Mouse (Mus musculus) gastrocnemius, adult 18-20 months (tissue): ENCODE data around the gene Amh. TPM values are rescaled to one million over a fixed set of nuclear protein-coding genes. Genes with fewer than 3 reads are reported as not detected.

Experiments used
- DNase-seq: peaks from one replicate; pipeline ENCODE4 v3.0.0; 2021; ENCODE audit warnings: low spot score
- total RNA-seq, 2 experiments: library from RNA; stranded (reverse); gene quantifications; 2 replicates each; pipeline ENCODE4 v1.2.3; 2021

The Amh gene
- total RNA-seq, 2 experiments from 2014 or later = 0.31 to 0.32 TPM

DNA sequence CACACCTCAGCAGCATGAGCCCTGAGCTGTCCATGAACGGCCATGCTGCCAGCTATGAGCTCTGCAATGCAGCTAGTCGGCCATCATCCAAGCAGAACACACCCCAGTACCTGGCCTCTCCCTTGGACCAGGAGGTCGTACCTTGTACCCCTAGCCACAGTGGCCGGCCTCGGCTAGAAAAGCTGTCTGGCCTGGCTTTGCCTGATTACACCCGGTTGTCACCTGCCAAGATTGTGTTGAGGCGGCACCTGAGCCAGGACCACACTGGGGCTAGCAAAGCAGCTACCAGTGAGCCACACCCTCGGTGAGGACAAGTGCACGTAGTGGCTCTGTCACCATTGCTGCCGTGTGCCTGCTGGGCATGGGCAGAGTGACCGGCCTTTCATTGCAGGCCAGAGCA lies 19.1 kb upstream of the Amh start:
- DNase-seq = no peak

- DNase-seq = no peak
Measured at GRCm38 (mm10) chr10:80787517-80787916, 17.5 kb upstream of the Amh start.

DNA sequence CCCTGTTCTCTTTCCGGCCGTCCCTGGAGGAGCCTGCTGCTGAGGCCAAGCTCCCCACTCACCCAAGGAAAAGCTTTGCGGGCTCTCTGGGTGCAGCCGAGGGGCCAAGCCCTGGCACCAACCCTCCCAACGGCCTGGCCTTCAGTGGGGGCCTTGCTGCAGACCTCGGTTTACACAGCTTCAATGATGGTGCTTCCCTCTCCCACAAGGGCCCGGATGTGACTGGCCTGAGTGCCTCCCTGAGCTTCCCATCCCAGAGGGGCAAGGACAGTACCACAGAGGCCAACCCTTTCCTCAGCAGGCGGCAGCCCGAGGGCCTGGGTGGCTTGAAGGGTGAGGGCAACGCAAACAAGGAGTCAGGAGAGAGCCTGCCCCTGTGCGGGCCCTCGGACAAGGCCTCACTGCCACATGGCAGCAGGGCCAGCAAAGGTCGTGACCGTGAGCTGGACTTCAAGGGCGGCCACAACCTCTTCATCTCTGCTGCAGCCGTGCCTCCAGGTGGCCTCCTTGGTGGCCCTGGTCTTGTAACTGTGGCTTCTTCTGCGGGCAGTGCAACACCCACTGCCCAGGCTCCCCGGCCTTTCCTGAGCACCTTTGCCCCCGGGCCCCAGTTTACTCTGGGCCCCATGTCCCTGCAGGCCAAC lies 14.2 kb upstream of the Amh start:
- no peak for DNase-seq

- DNase-seq = no peak
Measured at GRCm38 (mm10) chr10:80791476-80792174, 13.4 kb upstream of the Amh start.

- no peak for DNase-seq
Measured at GRCm38 (mm10) chr10:80792175-80793032, 12.6 kb upstream of the Amh start.

- DNase-seq = no peak
Measured at GRCm38 (mm10) chr10:80793033-80793784, 11.8 kb upstream of the Amh start.

GRCm38 (mm10) chr10:80793803-80794202 lies 11.2 kb upstream of the Amh start:
- no peak for DNase-seq

DNA sequence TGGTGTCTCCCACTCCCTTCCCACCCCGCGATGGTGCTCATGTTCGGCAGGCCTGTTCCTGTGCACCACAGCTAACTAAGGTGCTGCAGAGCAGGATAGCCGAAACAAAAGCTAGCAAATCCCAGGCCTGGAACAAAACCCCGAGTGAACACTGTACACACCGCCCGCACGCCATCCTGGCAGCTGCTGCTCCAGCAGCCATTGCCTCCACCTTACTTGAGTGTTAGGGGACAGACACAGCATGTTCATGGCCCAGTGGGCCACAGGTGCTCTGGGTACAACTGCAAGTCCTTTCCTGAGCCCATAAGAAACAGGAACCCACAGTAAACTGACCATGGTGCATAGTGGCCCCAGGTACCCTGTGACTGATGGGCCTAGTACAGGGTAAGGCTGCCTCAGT lies 10.3 kb upstream of the Amh start:
- DNase-seq = no peak

- DNase-seq = no peak
Measured at GRCm38 (mm10) chr10:80796307-80796848, 8.7 kb upstream of the Amh start.

GRCm38 (mm10) chr10:80797186-80798149 lies 7.6 kb upstream of the Amh start:
- DNase-seq = no peak

- peak; percentile 96 for DNase-seq
Measured at GRCm38 (mm10) chr10:80798150-80799006, 6.7 kb upstream of the Amh start, which contains the start of the genes Sf3a2 and Plekhj1. Gene Sf3a2, plus strand, starts transcription at chr10:80798198. Gene Plekhj1, minus strand, starts transcription at chr10:80798626.

DNA sequence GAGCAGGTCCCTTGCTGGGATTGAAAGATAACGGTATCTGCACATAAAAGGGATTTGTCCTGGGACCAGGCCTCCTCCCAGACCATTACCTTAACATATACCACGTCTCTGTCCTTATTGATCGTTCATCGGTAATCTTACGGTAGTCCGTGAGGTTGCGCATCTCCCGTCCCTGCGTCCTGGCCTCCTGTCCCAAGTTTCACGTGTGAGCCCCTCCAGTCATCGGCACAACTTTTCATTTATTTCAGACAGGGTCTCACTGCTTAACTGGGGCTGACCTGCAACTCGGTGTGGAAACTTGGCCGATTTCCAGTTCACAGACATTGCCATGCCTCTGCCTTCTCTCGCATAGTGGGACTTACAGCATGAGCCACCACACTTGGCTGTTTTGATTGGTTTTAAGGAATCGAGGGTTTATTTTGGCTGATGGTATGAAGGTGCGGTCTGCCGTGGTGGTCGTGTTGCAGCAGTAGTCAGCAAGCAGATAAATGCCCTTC lies 5.9 kb upstream of the Amh start:
- no peak for DNase-seq

GRCm38 (mm10) chr10:80802204-80802912 lies 2.7 kb upstream of the Amh start:
- no peak for DNase-seq

DNA sequence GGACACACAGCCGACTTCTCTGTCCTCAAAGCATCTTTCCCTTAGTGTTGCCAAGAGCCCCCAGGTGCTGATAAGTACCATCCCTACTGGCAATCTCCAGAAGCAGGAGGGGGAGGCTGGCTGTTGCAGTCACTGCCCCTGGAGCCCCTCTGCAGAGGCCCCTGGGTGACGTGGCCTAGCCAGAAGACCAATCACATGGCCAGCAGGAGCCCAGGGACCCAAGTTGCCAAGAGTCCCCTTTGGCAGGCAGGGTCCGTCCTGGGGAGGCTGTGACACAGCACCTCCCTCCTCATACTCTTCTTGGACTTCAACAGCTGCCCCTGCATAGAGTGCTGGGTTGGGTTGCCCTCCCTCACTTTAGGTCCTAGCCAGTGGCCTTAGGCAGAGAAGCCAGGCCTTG lies 2.0 kb upstream of the Amh start:
- DNase-seq = no peak

DNA sequence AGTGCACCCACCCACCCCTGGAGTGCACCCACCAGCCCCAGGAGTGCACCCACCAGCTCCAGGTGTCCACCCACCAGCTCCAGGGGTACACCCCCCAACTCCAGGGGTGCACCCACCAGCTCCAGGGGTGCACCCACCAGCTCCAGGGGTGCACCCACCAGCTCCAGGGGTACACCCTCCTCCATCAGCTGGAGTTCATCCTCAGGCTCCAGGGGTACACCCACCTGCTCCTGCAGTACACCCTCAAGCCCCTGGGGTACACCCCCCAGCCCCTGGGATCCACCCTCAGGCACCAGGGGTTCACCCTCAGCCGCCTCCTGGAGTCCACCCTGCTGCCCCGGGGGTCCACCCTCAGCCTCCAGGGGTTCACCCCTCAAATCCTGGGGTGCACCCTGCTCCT lies 703 bp upstream of the Amh start:
- DNase-seq = no peak

DNA sequence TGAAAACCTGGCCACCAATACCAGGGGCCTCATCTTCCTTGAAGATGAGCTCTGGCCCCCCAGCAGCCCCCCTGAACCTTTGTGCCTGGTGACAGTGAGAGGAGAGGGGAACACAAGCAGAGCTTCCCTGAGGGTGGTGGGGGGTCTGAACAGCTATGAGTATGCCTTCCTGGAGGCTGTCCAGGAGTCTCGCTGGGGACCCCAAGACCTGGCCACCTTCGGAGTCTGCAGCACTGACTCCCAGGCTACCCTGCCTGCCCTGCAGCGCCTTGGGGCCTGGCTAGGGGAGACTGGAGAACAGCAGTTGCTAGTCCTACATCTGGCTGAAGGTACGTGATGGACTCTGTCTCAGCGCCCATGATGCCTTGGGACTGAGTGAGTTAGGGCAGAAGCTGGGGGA lies 279 bp downstream of the Amh start:
- no peak for DNase-seq

DNA sequence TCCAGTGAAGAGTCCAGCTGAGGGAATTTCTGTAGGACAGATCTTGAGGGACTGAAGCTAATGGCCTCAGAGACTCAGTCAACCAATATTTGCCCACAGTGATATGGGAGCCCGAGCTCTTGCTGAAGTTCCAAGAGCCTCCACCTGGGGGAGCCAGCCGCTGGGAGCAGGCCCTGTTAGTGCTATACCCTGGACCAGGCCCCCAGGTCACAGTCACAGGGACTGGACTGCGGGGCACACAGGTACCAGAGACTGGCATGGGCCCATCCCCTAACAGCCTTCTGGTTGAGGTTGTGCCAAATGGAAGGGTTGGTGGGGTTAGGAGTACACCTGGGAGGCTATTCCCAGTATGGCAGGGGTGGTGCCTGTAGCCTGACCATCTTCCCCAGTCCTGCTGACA lies 882 bp downstream of the Amh start:
- peak; percentile 82 for DNase-seq

DNA sequence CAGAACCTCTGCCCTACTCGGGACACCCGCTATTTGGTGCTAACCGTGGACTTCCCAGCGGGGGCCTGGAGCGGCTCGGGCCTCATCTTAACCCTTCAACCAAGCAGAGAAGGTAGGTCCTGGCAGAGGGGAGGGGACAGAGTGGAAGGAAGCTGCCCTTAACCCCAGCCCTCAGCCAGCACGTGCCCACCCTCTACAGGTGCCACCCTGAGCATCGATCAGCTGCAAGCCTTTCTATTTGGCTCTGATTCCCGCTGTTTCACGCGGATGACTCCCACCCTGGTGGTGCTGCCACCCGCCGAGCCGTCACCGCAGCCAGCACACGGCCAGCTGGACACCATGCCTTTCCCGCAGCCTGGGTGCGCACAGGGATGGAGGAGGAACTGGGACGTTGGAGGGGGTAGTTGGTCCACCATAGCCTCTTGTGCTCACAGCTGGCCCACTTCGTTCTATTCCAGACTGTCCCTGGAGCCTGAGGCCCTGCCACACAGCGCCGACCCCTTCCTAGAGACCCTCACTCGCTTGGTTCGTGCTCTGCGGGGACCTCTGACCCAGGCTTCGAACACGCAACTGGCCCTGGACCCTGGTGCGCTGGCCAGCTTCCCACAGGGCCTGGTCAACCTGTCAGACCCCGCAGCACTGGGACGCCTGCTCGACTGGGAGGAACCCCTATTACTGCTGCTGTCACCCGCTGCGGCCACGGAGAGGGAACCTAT lies 1.5 kb downstream of the Amh start:
- DNase-seq = no peak
